Mouse (Mus musculus) heart, embryonic 13.5 days (tissue): ENCODE results near the gene Med26. TPM values are rescaled to one million over a fixed set of nuclear protein-coding genes. Genes with fewer than 3 reads are reported as not detected.

Experiments
- ATAC-seq: fragments of 200-750 bp; cut with Nextera tagmentation; 2 replicates; pipeline ENCODE4 v1.8.0; 2017; ENCODE audit warnings: moderate TSS enrichment; ENCODE audit not compliant: insufficient number of reproducible peaks, low FRiP score, low TSS enrichment; ENCODE audit errors: extremely low read depth
- H3K27ac ChIP-seq: fragments of 300-500 bp; sonication (generic); replicated peaks from 2 replicates; pipeline ENCODE4 v1.5.1; 2015; ENCODE audit warnings: moderate library complexity, mild to moderate bottlenecking, inconsistent platforms
- H3K27me3 ChIP-seq: fragments of 300-500 bp; sonication (generic); replicated peaks from 2 replicates; pipeline ENCODE4 v1.6.1; 2015; ENCODE audit warnings: mild to moderate bottlenecking, inconsistent platforms
- H3K36me3 ChIP-seq: fragments of 300-500 bp; sonication (generic); 2 replicates; pipeline ENCODE4 v1.6.1; 2015; ENCODE audit warnings: mild to moderate bottlenecking, inconsistent platforms
- H3K4me1 ChIP-seq: fragments of 300-500 bp; sonication (generic); 2 replicates; pipeline ENCODE4 v1.6.1; 2015; ENCODE audit warnings: inconsistent platforms
- H3K4me2 ChIP-seq: fragments of 300-500 bp; sonication (generic); 2 replicates; pipeline ENCODE4 v1.6.1; 2015; ENCODE audit warnings: inconsistent platforms, mild to moderate bottlenecking, moderate library complexity
- H3K4me3 ChIP-seq: fragments of 300-500 bp; sonication (generic); 2 replicates; pipeline ENCODE4 v1.5.1; 2015; ENCODE audit warnings: moderate library complexity, mild to moderate bottlenecking, inconsistent platforms
- H3K9ac ChIP-seq: fragments of 300-500 bp; sonication (generic); 2 replicates; pipeline ENCODE4 v1.6.1; 2015; ENCODE audit warnings: inconsistent platforms, mild to moderate bottlenecking, moderate library complexity
- H3K9me3 ChIP-seq: fragments of 300-500 bp; sonication (generic); 2 replicates; pipeline ENCODE4 v1.6.1; 2016; ENCODE audit warnings: inconsistent platforms
- WGBS: fragments of 180-500 bp; shearing (Covaris S2); methylation state at CpG from one replicate; pipeline ENCODE4 v1.1.7; 2015; ENCODE audit warnings: mixed read lengths; 5-methylcytosine and 5-hydroxymethylcytosine counted together
- polyA plus RNA-seq: library from polyadenylated mRNA; unstranded; fragments of >200 nt; fragmentation: Nextera tagmentation; extraction: Ambion mirVana; gene quantifications from 2 replicates; pipeline ENCODE4 v1.2.1, GENCODE M21; 2015

The Med26 gene
- 9.1 and 9.3 TPM in 2 replicates for polyA plus RNA-seq

DNA sequence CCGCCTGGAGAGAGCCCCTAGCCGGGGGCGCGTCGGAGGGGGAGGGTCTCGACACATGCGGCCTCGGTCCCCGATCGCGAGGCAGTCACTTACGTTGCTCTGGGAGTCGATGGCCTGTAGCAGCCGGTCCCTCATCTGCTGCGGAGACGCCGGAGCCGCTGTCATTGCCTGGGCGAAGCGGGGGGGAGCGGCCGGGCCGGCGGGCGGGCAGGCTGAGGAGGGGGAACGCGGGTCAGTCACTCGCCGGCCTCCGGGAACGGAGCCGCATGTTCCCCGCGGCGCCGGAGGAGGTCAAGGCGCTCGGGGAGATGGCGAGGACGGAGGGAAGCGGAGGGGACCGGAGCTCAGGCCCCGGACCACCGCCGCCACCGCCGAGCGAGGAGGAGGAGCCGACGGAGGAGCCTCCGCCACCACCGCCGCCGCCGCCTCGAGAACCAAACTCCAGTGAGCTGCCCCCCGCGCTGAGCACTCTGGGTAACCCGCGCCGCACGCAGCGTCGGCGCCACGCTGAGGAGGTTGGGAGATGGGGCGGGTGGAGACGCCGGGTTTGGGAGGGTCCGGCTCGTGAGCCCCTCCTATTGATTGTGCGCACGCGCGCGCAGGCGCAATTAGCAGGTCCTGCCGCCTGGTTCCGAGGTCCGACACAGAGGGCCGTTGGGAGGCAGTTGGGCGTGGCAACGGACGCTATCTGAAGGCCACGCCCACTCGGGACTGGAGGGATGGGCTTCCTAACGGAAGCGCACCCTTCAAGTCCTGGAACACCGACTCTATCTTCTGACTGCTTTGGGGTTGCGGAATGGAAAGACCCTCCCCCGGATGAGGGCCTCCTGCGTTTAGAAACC lies at the start of gene Med26:
Med26 (minus strand) TSS at position 469 of the 842 bp plus-strand sequence.
- H3K36me3 ChIP-seq: peaks cover 25% of the 10 kb centered on the region
- WGBS: under 1% methylated on average over 87 of the region's 92 CpGs
- peak within 1 kb of the TSS; percentile 92 for H3K4me2 ChIP-seq
- peak within 1 kb of the TSS; percentile 98 for H3K4me3 ChIP-seq
- peaks cover 31% of the 10 kb centered on the region for H3K4me1 ChIP-seq
- peak; percentile 92 for ATAC-seq
- H3K27ac ChIP-seq: peak within 1 kb of the TSS; percentile 98
- no peaks in the 10 kb centered on the region for H3K9me3 ChIP-seq
- H3K9ac ChIP-seq: peak within 1 kb of the TSS; percentile 99
- H3K27me3 ChIP-seq: no peaks in the 10 kb centered on the region

DNA sequence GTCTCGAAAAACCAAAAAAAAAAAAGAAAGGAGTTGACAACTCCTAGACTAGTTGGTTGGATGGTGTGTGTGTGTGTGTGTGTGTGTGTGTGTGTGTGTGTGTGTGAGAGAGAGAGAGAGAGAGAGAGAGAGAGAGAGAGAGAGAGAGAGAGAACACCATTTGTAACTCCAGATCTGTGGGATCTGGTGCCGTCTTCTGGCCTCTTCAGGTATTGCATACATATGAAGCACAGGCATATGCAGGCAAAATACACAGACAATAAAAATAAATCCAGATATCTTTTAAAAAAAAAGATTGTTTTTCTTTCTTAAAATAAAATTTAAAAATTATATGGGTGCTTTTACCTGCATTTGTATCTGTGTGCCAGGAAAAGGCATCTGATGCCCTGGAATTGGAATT lies 42.1 kb upstream of the Med26 start:
- H3K9ac ChIP-seq: no peak overlapping the region
- H3K27me3 ChIP-seq: no peaks in the 10 kb centered on the region
- WGBS: 48% methylated on average over 2 of the region's 2 CpGs
- H3K36me3 ChIP-seq: peaks cover 14% of the 10 kb centered on the region
- H3K4me1 ChIP-seq: peaks cover 18% of the 10 kb centered on the region
- H3K9me3 ChIP-seq: no peaks in the 10 kb centered on the region
- no peak overlapping the region for H3K27ac ChIP-seq
- H3K4me2 ChIP-seq: no peak overlapping the region
- ATAC-seq: no peak
- no peak overlapping the region for H3K4me3 ChIP-seq

DNA sequence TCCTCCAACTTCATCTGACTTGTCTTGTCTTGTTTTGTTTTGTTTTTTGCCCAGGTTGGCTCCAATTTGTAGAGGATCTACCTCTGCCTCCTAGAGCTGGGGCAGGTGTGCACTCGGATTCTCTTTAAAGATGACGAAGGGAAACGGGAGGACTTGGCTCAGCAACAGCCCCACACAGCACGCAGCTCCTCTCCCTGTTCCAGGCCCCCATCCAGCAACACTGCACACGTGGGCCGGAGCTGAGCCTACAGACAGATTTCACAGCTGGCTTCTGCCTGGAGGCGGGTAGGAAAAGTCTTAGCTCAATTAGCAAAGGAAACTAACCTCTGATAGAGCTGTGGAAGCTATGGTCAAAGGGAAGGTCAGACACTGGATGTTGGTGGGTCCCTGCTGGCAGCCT lies 41.2 kb upstream of the Med26 start:
- WGBS: 66% methylated on average over 7 of the region's 7 CpGs
- no peak overlapping the region for H3K9ac ChIP-seq
- no peaks in the 10 kb centered on the region for H3K9me3 ChIP-seq
- H3K4me1 ChIP-seq: peaks cover 25% of the 10 kb centered on the region
- no peak overlapping the region for H3K4me2 ChIP-seq
- ATAC-seq: no peak
- peaks cover 14% of the 10 kb centered on the region for H3K36me3 ChIP-seq
- no peaks in the 10 kb centered on the region for H3K27me3 ChIP-seq
- H3K27ac ChIP-seq: no peak overlapping the region
- no peak overlapping the region for H3K4me3 ChIP-seq

DNA sequence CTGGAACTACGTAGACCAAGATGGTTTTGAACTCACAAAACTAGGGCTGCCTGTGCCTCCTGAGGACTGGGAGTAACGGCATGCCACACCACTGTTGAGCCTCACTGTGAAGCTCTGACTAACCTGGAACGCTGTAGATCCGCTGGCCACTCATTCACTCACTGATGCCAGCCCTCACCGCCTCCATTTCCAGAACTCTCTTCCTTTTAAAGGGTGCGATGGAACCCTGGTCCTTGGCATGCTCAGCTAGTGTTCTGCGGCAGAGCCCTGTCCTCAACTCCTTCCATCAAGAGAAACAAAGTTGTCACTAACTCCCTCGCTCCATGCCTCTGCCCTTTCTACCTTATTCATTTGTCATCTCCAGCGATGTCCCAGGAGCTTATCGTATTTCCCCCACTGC lies 40.8 kb upstream of the Med26 start:
- no peak overlapping the region for H3K27ac ChIP-seq
- H3K4me2 ChIP-seq: no peak overlapping the region
- H3K27me3 ChIP-seq: no peaks in the 10 kb centered on the region
- H3K4me3 ChIP-seq: no peak overlapping the region
- no peaks in the 10 kb centered on the region for H3K9me3 ChIP-seq
- 79% methylated on average over 10 of the region's 10 CpGs for WGBS
- peaks cover 14% of the 10 kb centered on the region for H3K36me3 ChIP-seq
- no peak for ATAC-seq
- H3K9ac ChIP-seq: no peak overlapping the region
- H3K4me1 ChIP-seq: peaks cover 29% of the 10 kb centered on the region

DNA sequence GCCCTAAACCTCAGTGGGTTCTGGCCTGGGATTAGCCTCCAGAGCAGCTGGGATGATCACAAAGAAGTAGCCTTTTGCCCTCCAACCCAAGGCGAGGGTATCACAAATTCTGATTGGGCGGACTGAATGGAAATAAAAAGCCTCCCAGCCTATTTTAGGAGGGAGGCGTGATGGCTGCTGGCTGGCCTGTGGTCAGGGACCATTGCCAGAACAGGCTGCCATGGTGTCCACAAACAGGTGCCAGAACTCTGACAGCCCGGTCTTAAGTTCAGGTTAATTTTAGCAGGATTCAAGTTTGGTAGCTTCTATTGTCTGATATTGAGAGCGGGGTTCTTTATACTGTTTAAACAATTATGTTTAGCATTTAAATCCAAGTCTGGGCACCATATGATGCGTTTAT lies 39.7 kb upstream of the Med26 start:
- H3K27me3 ChIP-seq: no peaks in the 10 kb centered on the region
- ATAC-seq: no peak
- H3K9me3 ChIP-seq: no peaks in the 10 kb centered on the region
- peak overlapping the region; percentile 84 for H3K27ac ChIP-seq
- peaks cover 14% of the 10 kb centered on the region for H3K36me3 ChIP-seq
- 47% methylated on average over 6 of the region's 6 CpGs for WGBS
- no peak overlapping the region for H3K4me2 ChIP-seq
- H3K9ac ChIP-seq: peak overlapping the region; percentile 42; the same call in 1 of the 2 replicates
- peaks cover 39% of the 10 kb centered on the region for H3K4me1 ChIP-seq
- no peak overlapping the region for H3K4me3 ChIP-seq

DNA sequence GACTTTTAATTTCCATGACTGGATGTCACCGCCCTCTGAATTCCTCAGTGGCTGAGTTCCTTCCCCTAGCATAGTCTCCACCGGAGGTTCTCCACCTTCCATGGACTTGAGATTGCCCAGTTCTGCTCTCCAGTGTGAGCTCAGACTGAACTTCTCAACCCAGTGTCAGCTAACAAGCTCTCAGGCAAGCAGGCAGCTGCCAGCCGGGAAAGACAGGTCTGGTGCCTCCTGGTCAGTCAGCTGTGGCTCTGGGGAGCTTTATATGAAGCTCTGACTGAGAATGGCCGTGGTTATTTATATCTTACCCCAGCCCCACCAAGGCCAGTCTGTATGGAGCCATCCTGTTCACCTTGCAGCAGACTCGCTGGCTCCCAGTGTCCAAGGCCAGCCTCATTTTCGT lies 36.3 kb upstream of the Med26 start:
- Histone ChIP-seq H3K4me1 (peaks cover 44% of the 10 kb centered on the region), H3K9ac (no peak overlapping the region), H3K9me3 (no peaks in the 10 kb centered on the region), H3K27ac (peak overlapping the region; percentile 78), H3K27me3 (no peaks in the 10 kb centered on the region), H3K4me2 (peak overlapping the region; percentile 4; the same call in 1 of the 2 replicates), H3K36me3 (peaks cover 39% of the 10 kb centered on the region), H3K4me3 (no peak overlapping the region)
- WGBS: 47% methylated on average over 6 of the region's 6 CpGs
- no peak for ATAC-seq

DNA sequence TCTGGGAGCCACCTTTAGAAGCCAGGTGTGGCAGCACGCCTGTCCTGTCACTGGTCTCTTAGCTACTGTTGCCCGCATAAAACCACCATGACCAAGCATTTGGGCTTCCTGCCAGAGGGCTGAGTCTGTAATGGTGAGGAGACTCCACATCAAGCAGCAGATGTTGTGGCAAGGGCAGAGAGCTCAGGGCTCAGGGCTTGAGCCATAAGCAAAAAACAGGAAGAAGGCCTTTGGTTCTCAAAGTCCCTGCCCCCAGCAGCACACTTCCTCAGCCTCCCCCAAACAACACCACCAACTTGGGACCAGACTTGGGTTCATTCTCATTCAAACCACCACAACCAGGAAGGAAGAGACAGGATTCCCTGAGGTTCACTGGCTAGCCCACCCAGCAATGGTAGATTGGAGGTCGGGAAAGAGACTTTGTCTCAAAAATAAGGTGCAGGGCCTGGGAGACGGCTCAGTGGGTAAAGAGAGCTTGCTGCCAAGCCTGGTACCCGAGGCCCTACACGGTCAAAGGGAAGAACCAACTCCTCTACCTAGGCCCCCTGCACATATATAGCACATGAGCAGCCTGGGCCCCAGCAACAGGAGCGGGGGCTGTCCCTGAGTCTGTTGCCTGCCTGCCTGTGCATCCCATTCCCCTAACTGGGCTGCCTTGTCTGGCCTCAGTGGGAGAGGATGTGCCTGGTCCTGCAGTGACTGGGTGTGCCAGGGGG lies 35.1 kb upstream of the Med26 start:
- no peak overlapping the region for H3K4me3 ChIP-seq
- 0 out of 2 replicates have a peak overlapping the region, but pooled peaks have one; percentile 29 for H3K9ac ChIP-seq
- no peaks in the 10 kb centered on the region for H3K27me3 ChIP-seq
- H3K9me3 ChIP-seq: no peaks in the 10 kb centered on the region
- WGBS: 68% methylated on average over 7 of the region's 7 CpGs
- no peak for ATAC-seq
- H3K36me3 ChIP-seq: peaks cover 39% of the 10 kb centered on the region
- H3K27ac ChIP-seq: peak overlapping the region; percentile 56
- H3K4me2 ChIP-seq: no peak overlapping the region
- peaks cover 52% of the 10 kb centered on the region for H3K4me1 ChIP-seq

DNA sequence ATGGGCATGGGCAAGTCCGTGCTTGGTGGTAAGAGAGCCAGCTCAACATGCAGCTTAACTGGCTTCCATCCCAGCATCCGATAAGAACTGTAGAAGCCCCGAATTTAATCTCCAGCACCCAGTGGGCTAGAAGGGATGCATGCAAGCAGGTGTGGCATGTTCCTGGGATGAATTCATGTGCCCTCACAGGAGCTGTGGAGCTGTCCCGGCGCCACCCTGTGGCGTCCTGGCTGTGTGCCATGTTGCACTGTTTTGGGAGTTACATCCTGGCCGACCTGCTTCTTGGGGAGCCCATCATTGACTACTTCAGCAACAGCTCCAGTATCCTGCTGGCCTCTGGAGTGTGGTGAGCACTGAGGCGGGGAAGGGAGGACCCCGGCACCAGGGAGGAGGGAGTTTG lies 31.3 kb upstream of the Med26 start:
- Histone ChIP-seq H3K27me3 (no peaks in the 10 kb centered on the region), H3K4me2 (no peak overlapping the region), H3K9me3 (no peaks in the 10 kb centered on the region), H3K36me3 (peaks cover 25% of the 10 kb centered on the region), H3K4me3 (no peak overlapping the region), H3K4me1 (peaks cover 45% of the 10 kb centered on the region), H3K27ac (no peak overlapping the region), H3K9ac (no peak overlapping the region)
- WGBS: 66% methylated on average over 9 of the region's 9 CpGs
- no peak for ATAC-seq

DNA sequence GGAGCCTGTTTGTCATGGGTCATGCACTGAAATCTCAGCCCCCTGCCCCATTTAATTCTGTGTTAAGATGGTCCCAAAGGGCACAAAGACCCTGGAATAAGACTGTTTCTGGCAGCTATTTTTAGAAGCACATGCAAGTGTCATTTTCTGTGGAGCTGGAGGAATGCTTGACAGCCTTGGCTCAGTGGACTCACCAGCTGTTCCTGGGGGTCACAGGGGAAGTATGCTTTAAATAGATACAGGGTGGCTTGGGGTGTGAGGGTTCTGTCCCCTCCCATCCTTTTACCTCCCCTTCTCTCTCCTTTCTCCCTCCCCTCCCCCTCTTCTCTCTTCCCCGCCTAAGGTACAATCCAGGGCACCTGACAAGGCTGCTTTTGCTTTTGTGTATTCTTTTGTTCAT lies 29.9 kb upstream of the Med26 start:
- H3K4me1 ChIP-seq: peaks cover 41% of the 10 kb centered on the region
- no peak overlapping the region for H3K4me3 ChIP-seq
- peaks cover 25% of the 10 kb centered on the region for H3K36me3 ChIP-seq
- peak overlapping the region; percentile 36 for H3K4me2 ChIP-seq
- H3K9me3 ChIP-seq: no peaks in the 10 kb centered on the region
- H3K9ac ChIP-seq: peak overlapping the region; percentile 62; the same call in 1 of the 2 replicates
- ATAC-seq: no peak
- peak overlapping the region; percentile 81 for H3K27ac ChIP-seq
- no peaks in the 10 kb centered on the region for H3K27me3 ChIP-seq
- 36% methylated on average over 1 of the region's 1 CpGs for WGBS

DNA sequence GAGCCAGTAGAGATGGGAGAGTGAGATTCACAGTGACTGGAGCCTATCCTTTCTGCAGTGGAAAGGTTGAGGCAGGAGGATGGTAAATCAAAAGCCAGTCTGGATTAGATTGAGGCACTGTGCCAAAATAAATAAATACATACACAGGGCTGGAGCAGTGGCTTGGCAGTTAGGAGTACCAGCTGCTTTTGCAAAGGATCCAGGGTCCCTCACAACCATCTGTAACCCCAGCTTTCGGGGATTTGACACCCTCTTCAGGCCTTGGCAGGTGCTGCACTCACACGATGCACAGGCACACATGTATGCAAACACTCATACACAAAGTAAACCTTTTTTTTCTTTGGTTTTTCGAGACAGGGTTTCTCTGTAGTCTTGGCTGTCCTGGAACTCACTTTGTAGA lies 29.2 kb upstream of the Med26 start:
- Histone ChIP-seq H3K4me1 (peaks cover 42% of the 10 kb centered on the region), H3K9me3 (no peaks in the 10 kb centered on the region), H3K27me3 (no peaks in the 10 kb centered on the region), H3K27ac (peak overlapping the region; percentile 81), H3K9ac (no peak overlapping the region), H3K4me2 (no peak overlapping the region), H3K36me3 (peaks cover 25% of the 10 kb centered on the region), H3K4me3 (no peak overlapping the region)
- WGBS: 80% methylated on average over 3 of the region's 3 CpGs
- no peak for ATAC-seq

DNA sequence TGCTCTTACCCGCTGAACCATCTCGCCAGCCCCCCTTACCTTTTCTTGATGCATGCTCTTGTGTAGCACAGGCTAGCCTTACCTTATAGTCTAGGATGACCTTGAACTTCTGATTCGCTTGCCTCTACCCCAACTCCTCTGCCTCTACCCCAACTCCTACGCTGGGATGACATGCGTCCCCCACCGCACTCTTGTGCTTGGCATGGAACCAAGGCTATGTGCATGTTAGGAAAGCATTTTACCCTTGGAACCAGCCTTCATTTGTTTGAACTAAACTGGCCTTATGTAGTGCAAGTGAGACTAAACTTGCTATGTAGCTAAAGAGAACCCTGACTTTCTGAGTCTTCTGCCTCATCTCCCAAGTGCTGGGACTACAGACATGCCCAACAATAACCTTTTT lies 27.8 kb upstream of the Med26 start:
- WGBS: 88% methylated on average over 6 of the region's 6 CpGs
- Histone ChIP-seq H3K4me1 (peaks cover 42% of the 10 kb centered on the region), H3K36me3 (peaks cover 13% of the 10 kb centered on the region), H3K27ac (no peak overlapping the region), H3K9me3 (no peaks in the 10 kb centered on the region), H3K4me3 (no peak overlapping the region), H3K27me3 (no peaks in the 10 kb centered on the region), H3K9ac (no peak overlapping the region), H3K4me2 (no peak overlapping the region)
- ATAC-seq: no peak
